Mouse (Mus musculus): Measurements from ENCODE around the gene C130079G13Rik. TPM values are rescaled to one million over a fixed set of nuclear protein-coding genes. Genes with fewer than 3 reads are reported as not detected.

The C130079G13Rik gene
- not detected for polyA plus RNA-seq (2014; fragmentation: Illumina TruSeq; extraction: RNeasy Lipid Tissue Mini Kit (QIAGEN cat#74804); ENCODE audit: low read depth, low replicate concordance)

GRCm38 (mm10) chr3:59924914-59925313, at the start of gene C130079G13Rik:
C130079G13Rik (plus strand) TSS chr3:59925214.

Other genes starting within 250 kb of the C130079G13Rik start
- gene Gm5538, start 195.4 kb upstream of the C130079G13Rik start, polyA plus RNA-seq (2014; fragmentation: Illumina TruSeq; extraction: RNeasy Lipid Tissue Mini Kit (QIAGEN cat#74804); ENCODE audit: low read depth, low replicate concordance) = not detected
- not detected for gene Gm8298, start 64.2 kb upstream of the C130079G13Rik start, polyA plus RNA-seq (2014; fragmentation: Illumina TruSeq; extraction: RNeasy Lipid Tissue Mini Kit (QIAGEN cat#74804); ENCODE audit: low read depth, low replicate concordance)
- not detected for gene Aadacl2, start 81.5 kb downstream of the C130079G13Rik start, polyA plus RNA-seq (2014; fragmentation: Illumina TruSeq; extraction: RNeasy Lipid Tissue Mini Kit (QIAGEN cat#74804); ENCODE audit: low read depth, low replicate concordance)
- gene Aadac, start 100.5 kb downstream of the C130079G13Rik start, polyA plus RNA-seq (2014; fragmentation: Illumina TruSeq; extraction: RNeasy Lipid Tissue Mini Kit (QIAGEN cat#74804); ENCODE audit: low read depth, low replicate concordance) = 241 TPM
- gene Sucnr1, start 156.7 kb downstream of the C130079G13Rik start, polyA plus RNA-seq (2014; fragmentation: Illumina TruSeq; extraction: RNeasy Lipid Tissue Mini Kit (QIAGEN cat#74804); ENCODE audit: low read depth, low replicate concordance) = 0.82 TPM